Mouse (Mus musculus) forebrain, embryonic 10.5 days (tissue): ENCODE results near the gene Abcf1. TPM values are rescaled to one million over a fixed set of nuclear protein-coding genes. Genes with fewer than 3 reads are reported as not detected.
"Not testable (repeated sequence)": the region's sequence is repeated elsewhere in the genome, so short reads cannot be mapped to it uniquely, and the experiment has no call there.

Source experiments
- DNase-seq: peaks from one replicate; pipeline ENCODE4 v3.0.0-alpha.2; 2017; ENCODE audit warnings: low spot score; ENCODE audit errors: extremely low spot score
- H3K27ac ChIP-seq: fragments of 300-500 bp; sonication (generic); 2 replicates; pipeline ENCODE4 v1.5.1; 2016; ENCODE audit warnings: mild to moderate bottlenecking
- H3K27me3 ChIP-seq: fragments of 300-500 bp; sonication (generic); 2 replicates; pipeline ENCODE4 v1.6.1; 2016; ENCODE audit warnings: mild to moderate bottlenecking; ENCODE audit not compliant: poor library complexity, severe bottlenecking
- H3K36me3 ChIP-seq: fragments of 300-500 bp; sonication (generic); replicated peaks from 2 replicates; pipeline ENCODE4 v1.6.1; 2016; ENCODE audit warnings: mild to moderate bottlenecking, moderate library complexity
- H3K4me1 ChIP-seq: fragments of 300-500 bp; sonication (generic); 2 replicates; pipeline ENCODE4 v1.6.1; 2016
- H3K4me3 ChIP-seq: fragments of 300-500 bp; sonication (generic); 2 replicates; pipeline ENCODE4 v1.5.1; 2016; ENCODE audit warnings: mild to moderate bottlenecking, moderate library complexity
- H3K9me3 ChIP-seq: fragments of 300-500 bp; sonication (generic); 2 replicates; pipeline ENCODE4 v1.6.1; 2016; ENCODE audit warnings: mild to moderate bottlenecking, moderate library complexity
- WGBS: fragments of 180-500 bp; shearing (Covaris S2); methylation state at CpG from one replicate; pipeline ENCODE4 v1.1.7; 2016; 5-methylcytosine and 5-hydroxymethylcytosine counted together
- polyA plus RNA-seq: library from polyadenylated mRNA; unstranded; fragments of >200 nt; fragmentation: Nextera tagmentation; extraction: Ambion mirVana; gene quantifications from 2 replicates; pipeline ENCODE4 v1.2.1, GENCODE M21; 2016

The Abcf1 gene
- polyA plus RNA-seq, 1 experiment from 2014 or later, result 114 TPM

DNA sequence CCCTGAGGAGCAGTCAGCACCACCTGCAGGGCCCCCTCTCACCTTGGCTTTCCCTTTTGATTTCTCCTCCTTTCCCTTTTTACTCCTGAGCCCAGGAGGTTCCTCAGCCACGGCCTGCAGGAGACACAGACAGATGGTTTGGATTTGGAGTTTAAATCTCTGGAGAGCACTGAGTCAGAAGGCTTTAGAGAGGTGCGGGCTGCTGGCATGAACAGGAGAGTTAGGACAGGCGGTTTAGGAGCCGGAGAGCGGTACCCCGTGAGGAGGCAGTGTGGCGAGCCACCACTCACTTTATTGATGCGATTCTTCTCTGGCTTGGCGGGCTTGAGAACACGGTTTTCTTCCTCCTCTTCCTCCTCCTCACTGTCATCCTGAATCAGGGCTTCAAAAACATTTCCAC lies 6.3 kb downstream of the Abcf1 start:
- peaks cover 2% of the 10 kb centered on the region for H3K4me1 ChIP-seq
- no peak for DNase-seq
- H3K36me3 ChIP-seq, result peaks cover 96% of the 10 kb centered on the region
- no peak overlapping the region for H3K4me3 ChIP-seq
- H3K27me3 ChIP-seq, result no peaks in the 10 kb centered on the region
- WGBS, result 92% methylated on average over 10 of the region's 10 CpGs
- H3K9me3 ChIP-seq, result no peaks in the 10 kb centered on the region
- H3K27ac ChIP-seq, result no peak overlapping the region

DNA sequence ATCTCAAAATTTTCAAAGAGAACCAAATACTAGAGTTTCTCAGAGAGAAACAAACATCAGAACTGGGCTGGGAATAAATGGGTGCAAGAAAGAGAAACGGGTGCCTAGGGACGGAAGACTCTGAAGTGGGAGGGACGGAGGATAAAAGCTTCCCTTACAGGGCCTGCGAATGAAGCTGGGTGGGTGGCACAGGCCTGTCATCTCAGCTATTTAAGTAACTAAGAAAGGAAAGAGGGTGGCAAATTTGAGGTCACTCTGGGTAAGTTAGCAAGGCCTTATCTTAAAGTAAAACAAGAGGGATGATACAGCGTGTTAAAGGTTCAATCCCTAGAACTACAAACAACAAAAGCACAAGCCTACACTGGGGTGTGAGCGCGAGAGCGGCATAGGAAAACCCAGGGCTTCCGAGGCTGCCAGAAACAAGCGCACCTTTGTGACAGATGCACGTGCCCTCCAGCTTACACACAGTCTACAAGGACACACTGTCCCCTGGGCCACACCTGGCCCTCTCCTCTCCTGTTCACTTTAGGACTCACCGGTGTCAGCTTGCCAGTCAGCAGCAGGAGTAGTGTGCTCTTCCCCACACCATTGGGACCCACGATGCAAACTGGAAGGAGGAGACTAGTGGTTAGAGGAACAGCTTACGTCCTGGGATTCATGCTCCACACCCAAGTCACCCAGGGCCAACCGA lies 10.9 kb downstream of the Abcf1 start:
- no peaks in the 10 kb centered on the region for H3K9me3 ChIP-seq
- DNase-seq, result no peak
- peaks cover 92% of the 10 kb centered on the region for H3K36me3 ChIP-seq
- no peak overlapping the region for H3K4me3 ChIP-seq
- no peak overlapping the region for H3K27ac ChIP-seq
- H3K4me1 ChIP-seq, result no peaks in the 10 kb centered on the region
- no peaks in the 10 kb centered on the region for H3K27me3 ChIP-seq
- 94% methylated on average over 15 of the region's 15 CpGs for WGBS

DNA sequence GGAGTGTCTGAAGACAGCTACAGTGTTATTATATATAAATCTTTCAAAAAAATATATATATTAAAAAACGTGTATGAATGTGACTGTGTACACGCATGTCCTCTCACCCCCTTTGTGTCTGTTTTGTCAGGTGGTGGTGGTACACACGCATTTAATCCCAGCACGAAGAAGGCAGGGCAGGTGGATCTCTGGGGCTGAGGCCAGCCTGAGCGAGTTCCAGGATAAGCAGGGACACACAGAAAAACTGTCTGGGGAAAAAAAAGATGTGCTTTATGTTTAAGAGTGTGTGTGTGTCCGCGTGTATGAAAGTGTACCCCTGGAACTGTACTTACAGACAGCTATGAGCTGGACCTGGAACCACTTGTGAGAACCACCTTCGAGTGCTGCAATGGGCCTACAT lies 14.9 kb downstream of the Abcf1 start:
- H3K36me3 ChIP-seq, result peaks cover 52% of the 10 kb centered on the region
- no peak for DNase-seq
- H3K27me3 ChIP-seq, result no peaks in the 10 kb centered on the region
- no peaks in the 10 kb centered on the region for H3K4me1 ChIP-seq
- H3K4me3 ChIP-seq, result no peak overlapping the region
- WGBS, result 77% methylated on average over 8 of the region's 8 CpGs
- H3K9me3 ChIP-seq, result no peaks in the 10 kb centered on the region
- H3K27ac ChIP-seq, result no peak overlapping the region

DNA sequence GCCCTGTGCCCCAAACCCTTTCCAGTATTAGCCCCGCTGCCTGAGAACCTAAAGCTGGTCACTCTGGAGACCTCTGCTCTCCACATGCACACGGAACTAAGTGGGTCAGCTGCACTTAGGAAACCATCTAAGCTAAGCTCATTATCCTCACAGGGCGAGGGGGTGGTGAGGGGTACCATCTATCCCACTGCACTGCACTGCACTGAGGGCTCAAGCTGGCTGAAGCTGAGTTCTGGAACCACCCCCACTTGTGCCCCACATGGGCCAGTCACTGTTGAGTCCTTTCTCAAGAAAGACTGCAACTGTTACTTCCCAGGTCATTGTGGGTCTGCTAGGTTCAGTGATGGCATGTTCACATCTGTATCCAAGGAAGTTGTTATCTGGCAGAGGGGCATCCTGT lies 17.0 kb downstream of the Abcf1 start:
- WGBS, result 87% methylated on average over 2 of the region's 3 CpGs
- not testable (repeated sequence) for H3K27me3 ChIP-seq, H3K9me3 ChIP-seq, H3K4me3 ChIP-seq, H3K4me1 ChIP-seq, DNase-seq, H3K27ac ChIP-seq
- peaks cover 31% of the 10 kb centered on the region for H3K36me3 ChIP-seq

DNA sequence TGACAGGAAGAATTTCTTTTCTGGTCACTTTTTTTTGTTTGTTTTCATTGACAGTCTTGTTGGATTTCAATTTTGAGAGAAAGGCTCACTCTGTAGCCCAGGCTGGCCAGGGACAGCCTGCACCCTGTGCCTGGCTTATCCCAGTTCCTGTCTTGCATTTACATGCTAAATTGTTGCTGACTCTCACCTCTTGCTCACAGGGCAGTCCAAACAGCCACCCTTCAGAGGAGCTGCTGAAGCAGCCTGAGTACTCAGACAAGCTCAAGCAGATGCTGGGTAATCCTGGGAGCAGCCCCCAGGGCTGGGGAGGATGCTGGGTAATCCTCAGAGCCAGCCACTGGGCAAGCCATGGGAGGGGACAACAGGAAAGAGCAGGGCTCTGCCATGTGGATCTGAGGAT lies 18.6 kb downstream of the Abcf1 start:
- DNase-seq, H3K27ac ChIP-seq, H3K4me3 ChIP-seq, H3K9me3 ChIP-seq, H3K27me3 ChIP-seq: not testable (repeated sequence)
- Histone ChIP-seq H3K36me3 (peaks cover 14% of the 10 kb centered on the region), H3K4me1 (peaks cover 13% of the 10 kb centered on the region)

DNA sequence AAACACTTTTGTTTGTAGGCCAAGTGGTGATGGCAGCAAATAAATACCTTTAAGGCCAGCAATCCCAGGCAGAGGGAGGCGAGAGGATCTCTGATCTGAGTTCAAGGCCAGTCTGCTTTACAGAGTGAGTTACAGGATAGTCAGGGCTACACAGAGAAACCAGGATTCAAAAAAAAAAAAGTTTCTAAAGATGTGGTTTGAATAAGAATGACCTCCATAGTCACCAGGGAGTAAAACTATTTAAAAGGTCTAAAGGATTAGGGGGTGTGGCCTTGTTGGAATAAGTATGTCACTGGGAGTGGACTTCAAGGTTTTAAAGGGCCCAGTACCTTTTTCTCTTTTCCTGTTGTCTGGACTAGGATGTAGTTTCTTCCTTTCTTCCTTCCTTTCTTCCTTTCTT lies 29.6 kb downstream of the Abcf1 start:
- Histone ChIP-seq H3K4me1 (no peaks in the 10 kb centered on the region), H3K36me3 (no peaks in the 10 kb centered on the region), H3K27ac (no peak overlapping the region), H3K4me3 (no peak overlapping the region), H3K9me3 (peaks cover 3% of the 10 kb centered on the region; the same call in 1 of the 2 replicates), H3K27me3 (no peaks in the 10 kb centered on the region)
- no peak for DNase-seq
- WGBS, result 59% methylated on average over 1 of the region's 1 CpGs

DNA sequence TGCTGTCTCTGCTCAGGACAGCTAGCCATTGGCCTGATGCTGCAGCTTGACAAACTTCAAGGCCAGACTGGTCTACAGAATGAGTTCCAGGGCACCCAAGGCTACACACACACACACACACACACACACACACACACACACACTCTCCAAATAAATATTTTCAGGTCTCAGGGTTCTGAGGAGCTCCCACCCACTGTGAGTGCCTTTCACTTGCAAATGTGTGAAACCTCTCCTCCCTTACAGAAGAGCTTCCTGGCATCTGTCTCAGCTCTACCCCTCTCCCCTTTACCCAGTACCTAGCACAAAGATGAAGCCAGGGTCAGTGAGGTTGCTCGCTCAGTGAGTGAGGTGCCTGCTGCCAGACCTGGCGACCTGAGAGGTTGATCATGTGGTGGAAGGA lies 30.5 kb downstream of the Abcf1 start:
- no peaks in the 10 kb centered on the region for H3K27me3 ChIP-seq

DNA sequence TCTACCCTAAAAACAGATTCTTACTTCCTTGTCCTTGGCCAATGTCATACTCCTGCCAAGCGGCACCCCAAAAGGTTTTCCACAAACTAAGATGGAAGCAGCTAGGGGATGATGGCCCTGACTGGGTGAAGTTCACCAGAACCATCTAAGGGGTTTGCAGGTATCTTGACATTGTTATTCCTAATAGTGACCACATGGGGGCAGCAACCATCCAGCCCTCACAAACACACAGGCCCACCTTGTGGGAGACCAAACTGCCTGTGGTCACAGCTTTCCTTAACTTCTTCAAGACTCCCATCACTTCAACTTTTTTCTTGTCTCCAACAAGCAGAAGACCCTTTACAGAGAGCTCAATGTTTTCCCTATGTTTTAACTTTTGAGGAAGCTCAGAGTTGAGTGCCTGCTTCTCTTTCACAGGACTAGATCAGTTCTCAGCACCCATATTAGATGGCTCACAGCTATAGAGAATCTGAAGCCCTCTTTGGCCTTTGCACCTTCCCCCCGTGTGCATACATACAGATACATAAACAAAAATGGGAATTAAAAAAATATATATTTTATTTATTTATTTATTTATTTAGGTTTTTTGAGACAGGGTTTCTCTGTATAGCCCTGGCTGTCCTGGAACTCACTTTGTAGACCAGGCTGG lies 31.7 kb downstream of the Abcf1 start:
- peak; percentile 53 for DNase-seq
- H3K27me3 ChIP-seq, result no peaks in the 10 kb centered on the region
- 46% methylated on average over 2 of the region's 2 CpGs for WGBS
- no peak overlapping the region for H3K4me3 ChIP-seq
- no peaks in the 10 kb centered on the region for H3K36me3 ChIP-seq
- peaks cover 3% of the 10 kb centered on the region; the same call in 1 of the 2 replicates for H3K9me3 ChIP-seq
- H3K4me1 ChIP-seq, result no peaks in the 10 kb centered on the region
- no peak overlapping the region for H3K27ac ChIP-seq

More for the DNA sequence above, 30.5 kb downstream of the Abcf1 start:
- Histone ChIP-seq H3K36me3 (no peaks in the 10 kb centered on the region), H3K9me3 (peaks cover 3% of the 10 kb centered on the region; the same call in 1 of the 2 replicates), H3K27ac (no peak overlapping the region), H3K4me1 (no peaks in the 10 kb centered on the region), H3K4me3 (no peak overlapping the region)
- 71% methylated on average over 2 of the region's 2 CpGs for WGBS
- DNase-seq, result no peak

DNA sequence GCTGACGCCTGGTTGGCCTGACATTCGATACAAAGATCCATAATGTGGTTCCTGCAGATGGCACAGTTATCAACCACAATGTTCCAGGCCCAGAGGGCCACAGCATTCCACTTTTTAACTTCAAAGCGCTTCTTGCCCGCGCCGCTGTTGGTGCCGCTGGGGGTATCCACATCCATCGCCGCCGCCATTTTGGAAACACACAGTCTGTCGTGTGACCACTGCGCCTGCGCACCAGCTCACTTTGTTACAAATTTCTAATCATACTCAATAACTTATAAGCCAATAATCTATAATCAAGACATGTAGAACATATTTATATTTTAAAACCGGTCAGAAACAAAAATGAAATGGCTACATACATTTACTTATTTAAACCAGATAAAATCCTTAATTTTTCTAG lies 33.8 kb downstream of the Abcf1 start:
- H3K4me1 ChIP-seq, DNase-seq, H3K9me3 ChIP-seq, H3K27ac ChIP-seq, H3K4me3 ChIP-seq, H3K27me3 ChIP-seq: not testable (repeated sequence)
- peaks cover 18% of the 10 kb centered on the region for H3K36me3 ChIP-seq
- 91% methylated on average over 14 of the region's 14 CpGs for WGBS

DNA sequence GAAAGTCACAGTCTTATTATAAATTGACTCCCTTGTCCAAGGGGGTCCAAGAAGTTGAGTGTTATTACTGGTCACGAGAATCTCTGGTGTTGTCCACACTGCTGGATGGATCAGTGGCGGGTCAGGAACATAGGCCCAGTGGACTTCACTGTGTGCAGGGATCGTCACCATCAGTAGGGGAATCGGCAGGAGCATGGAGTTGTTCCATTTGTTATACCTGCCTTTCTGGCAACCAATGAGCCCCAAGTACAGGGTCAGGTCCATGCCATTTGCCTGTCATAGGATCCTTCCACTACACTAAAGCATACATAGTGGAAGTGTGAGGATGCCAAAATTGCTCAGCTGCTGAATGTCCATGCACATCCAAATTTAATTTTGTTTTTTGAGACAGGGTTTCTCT lies 37.0 kb downstream of the Abcf1 start:
- H3K9me3 ChIP-seq, result no peaks in the 10 kb centered on the region
- no peak overlapping the region for H3K27ac ChIP-seq
- WGBS, result 91% methylated on average over 4 of the region's 4 CpGs
- no peak for DNase-seq
- peaks cover 50% of the 10 kb centered on the region for H3K36me3 ChIP-seq
- H3K4me3 ChIP-seq, result no peak overlapping the region
- no peaks in the 10 kb centered on the region for H3K4me1 ChIP-seq
- no peaks in the 10 kb centered on the region for H3K27me3 ChIP-seq

DNA sequence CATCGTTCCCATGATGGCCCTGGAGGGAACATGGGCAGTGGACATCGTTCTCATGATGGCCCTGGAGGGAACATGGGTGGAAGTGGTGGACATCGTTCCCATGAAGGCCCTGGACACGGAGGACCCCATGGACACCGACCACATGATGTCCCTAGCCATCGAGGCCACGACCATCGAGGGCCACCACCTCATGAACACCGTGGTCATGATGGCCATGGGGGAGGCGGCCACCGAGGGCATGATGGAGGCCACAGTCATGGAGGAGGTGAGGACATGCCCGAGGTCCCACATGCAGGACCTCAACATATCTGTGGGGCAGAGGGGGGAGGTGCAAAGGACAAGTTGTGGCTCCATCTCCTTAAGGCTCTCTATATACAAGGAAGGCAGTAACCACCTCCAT lies 38.9 kb downstream of the Abcf1 start:
- no peaks in the 10 kb centered on the region for H3K27me3 ChIP-seq
- H3K27ac ChIP-seq, result no peak overlapping the region
- no peaks in the 10 kb centered on the region for H3K4me1 ChIP-seq
- no peak for DNase-seq
- H3K36me3 ChIP-seq, result peaks cover 69% of the 10 kb centered on the region
- no peaks in the 10 kb centered on the region for H3K9me3 ChIP-seq
- 97% methylated on average over 12 of the region's 12 CpGs for WGBS
- no peak overlapping the region for H3K4me3 ChIP-seq

DNA sequence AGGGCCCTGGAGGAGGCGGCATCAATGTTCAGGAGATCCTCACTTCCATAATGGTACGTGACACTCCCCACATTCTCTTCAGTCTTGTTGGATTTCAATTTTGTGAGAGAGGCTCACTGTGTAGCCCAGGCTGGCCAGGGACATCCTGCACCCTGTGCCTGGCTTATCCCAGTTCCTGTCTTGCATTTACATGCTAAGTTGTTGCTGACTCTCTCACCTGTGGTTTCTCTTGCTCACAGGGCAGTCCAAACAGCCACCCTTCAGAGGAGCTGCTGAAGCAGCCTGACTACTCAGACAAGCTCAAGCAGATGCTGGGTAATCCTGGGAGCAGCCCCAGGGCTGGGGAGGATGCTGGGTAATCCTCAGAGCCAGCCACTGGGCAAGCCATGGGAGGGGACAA lies 40.0 kb downstream of the Abcf1 start:
- Histone ChIP-seq H3K9me3 (no peaks in the 10 kb centered on the region), H3K27me3 (no peaks in the 10 kb centered on the region), H3K4me1 (no peaks in the 10 kb centered on the region), H3K4me3 (no peak overlapping the region), H3K36me3 (peaks cover 80% of the 10 kb centered on the region), H3K27ac (no peak overlapping the region)
- WGBS, result 91% methylated on average over 2 of the region's 2 CpGs
- no peak for DNase-seq

DNA sequence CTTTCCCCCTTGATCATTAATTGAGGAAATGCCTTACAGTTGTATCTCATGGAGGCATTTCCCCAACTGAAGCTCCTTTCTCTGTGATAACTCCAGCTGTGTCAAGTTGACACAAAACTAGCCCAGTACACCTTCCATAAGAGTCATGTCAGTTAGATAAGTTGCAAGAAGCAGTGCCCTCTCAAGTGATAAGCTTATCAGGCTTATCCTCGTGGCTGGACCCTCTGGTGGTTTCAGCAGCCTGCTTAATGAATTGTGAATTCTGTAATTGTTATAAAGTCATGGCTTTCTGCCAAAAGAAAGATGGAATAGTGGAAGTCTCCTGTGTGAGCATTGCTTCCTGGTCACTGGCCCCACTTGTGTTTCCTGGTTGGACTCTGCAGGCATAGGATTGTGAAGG lies 42.1 kb downstream of the Abcf1 start:
- no peak for DNase-seq
- H3K4me1 ChIP-seq, result no peaks in the 10 kb centered on the region
- H3K27ac ChIP-seq, result no peak overlapping the region
- 93% methylated on average over 1 of the region's 1 CpGs for WGBS
- peaks cover 97% of the 10 kb centered on the region for H3K36me3 ChIP-seq
- no peaks in the 10 kb centered on the region for H3K27me3 ChIP-seq
- H3K9me3 ChIP-seq, result no peaks in the 10 kb centered on the region
- no peak overlapping the region for H3K4me3 ChIP-seq
